Mouse (Mus musculus) left cerebral cortex, adult 9 months (tissue): Measurements from ENCODE around the gene Zfp799.

Experiments
- DNase-seq, 2 experiments: peaks; one replicate each; pipeline ENCODE4 v3.0.0; 2022; ENCODE audit warnings: low spot score in 2 of 2

Gene Zfp799

GRCm38 (mm10) chr17:32787436-32788093, 42.5 kb downstream of the Zfp799 start:
- no peak for DNase-seq

DNA sequence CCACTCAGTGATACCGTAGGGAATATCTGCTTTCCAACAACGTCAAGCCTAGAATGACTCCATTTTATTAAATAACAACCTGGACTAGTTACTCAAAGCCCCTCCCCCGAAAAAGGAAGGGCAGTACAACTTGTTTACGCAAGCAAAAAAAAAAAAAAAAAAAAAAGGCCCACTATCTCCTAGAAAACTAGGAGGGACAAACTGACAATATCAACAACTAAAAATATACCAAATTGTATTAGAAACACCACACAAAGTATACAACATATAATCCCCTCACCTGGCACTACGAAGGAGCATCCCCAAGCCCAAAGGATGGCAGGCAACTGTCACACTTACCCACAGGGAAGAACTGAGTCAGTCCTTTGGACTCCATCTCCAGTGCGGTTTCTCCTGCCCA, 43.1 kb downstream of the Zfp799 start:
- no peak for DNase-seq

DNA sequence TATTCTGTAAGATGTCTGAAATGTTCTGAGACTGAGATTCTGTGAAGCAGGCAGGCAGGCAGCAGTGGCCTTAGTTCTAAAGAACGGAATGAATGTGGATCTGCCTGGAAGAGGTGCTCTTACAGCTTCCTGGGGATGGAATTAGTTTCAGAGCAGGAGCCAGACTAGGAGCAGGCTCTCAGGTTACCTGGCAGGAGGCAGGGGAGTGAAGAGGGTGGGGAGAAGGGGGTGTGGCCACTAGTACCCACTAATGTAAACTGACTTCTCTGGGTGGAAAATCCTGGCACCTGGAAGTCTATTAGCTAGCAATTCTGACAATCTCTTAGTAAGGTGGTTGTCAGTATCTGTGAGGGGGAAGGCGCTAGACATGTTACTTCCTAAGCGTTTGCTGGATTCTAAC, 44.4 kb downstream of the Zfp799 start:
- no peak for DNase-seq

- no peak for DNase-seq
Measured at GRCm38 (mm10) chr17:32777564-32777963, 52.5 kb downstream of the Zfp799 start.

GRCm38 (mm10) chr17:32771213-32771612, 58.8 kb downstream of the Zfp799 start:
- DNase-seq, result no peak

GRCm38 (mm10) chr17:32766422-32766821, 63.6 kb downstream of the Zfp799 start:
- DNase-seq, result peak; percentile 10 to 31
